Mouse (Mus musculus): ENCODE measurements around the gene Kirrel. TPM values are rescaled to one million over a fixed set of nuclear protein-coding genes. Genes with fewer than 3 reads are reported as not detected.
A peak's percentile ranks its signal among the peaks of the same experiment; 100 is the strongest.

Gene Kirrel
- polyA plus RNA-seq, 1 experiment from 2014 or later, result 17.3 TPM

DNA sequence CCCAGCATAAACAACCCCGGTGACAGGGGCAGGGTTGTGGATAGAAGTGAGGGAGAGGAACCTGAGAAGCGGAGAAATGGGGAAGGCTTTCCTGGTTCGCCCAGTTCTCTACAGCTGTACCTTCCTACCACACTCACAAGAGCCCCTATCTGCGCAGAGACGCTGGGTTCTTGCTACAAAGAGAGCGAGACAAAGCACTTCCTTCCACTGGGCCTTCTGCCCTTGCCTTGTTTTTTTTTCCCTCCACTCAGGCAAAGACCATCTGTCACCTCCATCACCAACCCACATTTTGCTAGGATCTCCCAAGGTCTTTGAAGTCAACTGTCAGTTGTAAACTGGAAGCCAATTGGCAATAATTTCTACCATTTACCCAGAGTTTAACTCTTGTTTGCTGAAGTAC, 80.8 kb downstream of the Kirrel start:
- Histone ChIP-seq H3K36me3 (peaks cover 7% of the 10 kb centered on the region; the same call in 1 of the 2 replicates), H3K27ac (0 out of 2 replicates have a peak overlapping the region, but pooled peaks have one; percentile 12), H3K4me3 (no peak overlapping the region), H3K4me2 (replicated peaks) (no peak overlapping the region), H3K27me3 (no peaks in the 10 kb centered on the region), H3K9me3 (replicated peaks) (no peaks in the 10 kb centered on the region), H3K9ac (no peak overlapping the region), H3K4me1 (peaks cover 17% of the 10 kb centered on the region)
- WGBS, result 64% methylated on average over 6 of the region's 6 CpGs
- ATAC-seq (ENCODE audit: low FRiP score), result no peak

GRCm38 (mm10) chr3:87089694-87090565, 84.6 kb downstream of the Kirrel start:
- peak; percentile 85 for ATAC-seq (ENCODE audit: low FRiP score)
- H3K9me3 ChIP-seq (replicated peaks), result no peaks in the 10 kb centered on the region
- peaks cover 37% of the 10 kb centered on the region for H3K36me3 ChIP-seq
- no peak overlapping the region for H3K4me3 ChIP-seq
- no peak overlapping the region for H3K9ac ChIP-seq
- H3K27me3 ChIP-seq, result no peaks in the 10 kb centered on the region
- H3K27ac ChIP-seq, result 0 out of 2 replicates have a peak overlapping the region, but pooled peaks have one; percentile 18
- H3K4me1 ChIP-seq, result peaks cover 12% of the 10 kb centered on the region; the same call in 1 of the 2 replicates
- no peak overlapping the region for H3K4me2 ChIP-seq (replicated peaks)
- 76% methylated on average over 13 of the region's 13 CpGs for WGBS

DNA sequence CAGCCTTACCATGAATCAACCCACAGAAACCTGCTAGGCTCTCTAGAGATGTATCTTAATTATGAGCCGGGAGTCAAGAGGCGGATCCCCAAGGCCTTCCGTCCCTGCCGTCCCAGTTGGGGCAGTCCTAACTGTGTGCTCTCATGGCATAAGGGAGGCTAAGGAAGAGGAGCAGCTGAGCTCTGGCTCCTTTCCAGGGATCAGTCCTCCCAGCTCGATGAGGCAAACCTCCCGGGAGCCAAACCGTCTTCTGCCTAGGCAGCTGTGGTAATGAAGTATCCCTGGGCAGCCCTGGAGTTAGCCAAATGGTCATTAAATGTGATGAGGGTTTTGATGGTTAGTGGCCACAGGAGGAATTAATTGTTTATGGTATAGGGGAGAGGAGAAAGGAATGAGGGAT, 87.4 kb downstream of the Kirrel start:
- peaks cover 60% of the 10 kb centered on the region for H3K36me3 ChIP-seq
- 64% methylated on average over 7 of the region's 7 CpGs for WGBS
- no peak for ATAC-seq (ENCODE audit: low FRiP score)

GRCm38 (mm10) chr3:87082235-87082634, 92.3 kb downstream of the Kirrel start:
- 72% methylated on average over 3 of the region's 3 CpGs for WGBS
- Histone ChIP-seq H3K27me3 (no peaks in the 10 kb centered on the region), H3K4me2 (replicated peaks) (no peak overlapping the region), H3K4me1 (no peaks in the 10 kb centered on the region; the same call in 1 of the 2 replicates), H3K4me3 (no peak overlapping the region), H3K36me3 (peaks cover 69% of the 10 kb centered on the region), H3K9me3 (replicated peaks) (no peaks in the 10 kb centered on the region), H3K9ac (no peak overlapping the region), H3K27ac (no peak overlapping the region)
- ATAC-seq (ENCODE audit: low FRiP score), result no peak

More for the DNA sequence above, 87.4 kb downstream of the Kirrel start:
- no peaks in the 10 kb centered on the region for H3K27me3 ChIP-seq
- no peak overlapping the region for H3K27ac ChIP-seq
- H3K9ac ChIP-seq, result no peak overlapping the region
- H3K4me2 ChIP-seq (replicated peaks), result no peak overlapping the region
- H3K4me1 ChIP-seq, result peaks cover 2% of the 10 kb centered on the region; the same call in 1 of the 2 replicates
- H3K9me3 ChIP-seq (replicated peaks), result no peaks in the 10 kb centered on the region
- no peak overlapping the region for H3K4me3 ChIP-seq

DNA sequence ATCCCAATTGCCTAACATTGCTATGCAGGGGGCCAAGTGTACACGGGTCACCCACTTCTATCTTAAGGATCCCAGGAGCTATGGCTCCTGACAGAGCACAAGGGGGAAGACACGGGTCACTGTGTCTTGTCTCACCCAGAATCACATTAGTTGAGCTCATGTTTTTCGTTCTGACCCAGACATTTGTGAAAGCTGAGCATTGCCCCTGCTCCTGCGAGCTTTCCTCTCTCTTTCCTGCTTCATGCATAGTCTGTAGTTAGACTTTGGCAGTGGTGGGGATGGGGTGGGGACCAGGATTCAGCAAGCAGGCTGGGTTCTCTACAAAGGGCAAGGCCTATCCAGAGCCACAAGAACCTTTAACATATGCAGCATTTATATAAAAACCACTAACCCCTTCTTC, 94.8 kb downstream of the Kirrel start:
- no peaks in the 10 kb centered on the region for H3K27me3 ChIP-seq
- 88% methylated on average over 4 of the region's 4 CpGs for WGBS
- H3K4me3 ChIP-seq, result no peak overlapping the region
- no peak overlapping the region for H3K27ac ChIP-seq
- H3K36me3 ChIP-seq, result peaks cover 50% of the 10 kb centered on the region
- H3K9ac ChIP-seq, result no peak overlapping the region
- no peaks in the 10 kb centered on the region for H3K4me1 ChIP-seq
- H3K4me2 ChIP-seq (replicated peaks), result no peak overlapping the region
- no peaks in the 10 kb centered on the region for H3K9me3 ChIP-seq (replicated peaks)
- ATAC-seq (ENCODE audit: low FRiP score), result no peak

DNA sequence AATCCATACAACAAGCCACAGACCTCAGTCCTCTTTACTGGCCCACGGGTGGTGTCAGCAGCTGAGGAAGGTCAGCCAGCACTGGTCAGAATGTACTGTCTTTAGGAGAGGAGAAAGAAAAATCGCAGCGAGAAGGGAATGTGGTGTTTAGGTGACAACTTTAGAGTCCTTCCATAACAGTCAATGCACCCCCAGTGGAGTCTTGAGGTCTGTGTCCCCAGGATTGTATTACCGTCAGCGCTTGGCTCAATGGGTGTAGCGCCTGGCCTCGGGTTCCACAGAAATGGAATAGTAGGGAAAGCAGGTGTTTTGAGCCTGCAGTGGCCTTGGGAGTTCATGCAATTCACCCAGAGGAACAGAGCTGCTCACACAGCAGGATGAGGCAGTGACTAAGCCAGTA, 95.2 kb downstream of the Kirrel start:
- no peak overlapping the region for H3K4me3 ChIP-seq
- H3K27me3 ChIP-seq, result no peaks in the 10 kb centered on the region
- no peak overlapping the region for H3K9ac ChIP-seq
- H3K4me1 ChIP-seq, result no peaks in the 10 kb centered on the region
- 90% methylated on average over 7 of the region's 7 CpGs for WGBS
- no peak for ATAC-seq (ENCODE audit: low FRiP score)
- no peak overlapping the region for H3K4me2 ChIP-seq (replicated peaks)
- H3K27ac ChIP-seq, result no peak overlapping the region
- no peaks in the 10 kb centered on the region for H3K9me3 ChIP-seq (replicated peaks)
- peaks cover 46% of the 10 kb centered on the region for H3K36me3 ChIP-seq

DNA sequence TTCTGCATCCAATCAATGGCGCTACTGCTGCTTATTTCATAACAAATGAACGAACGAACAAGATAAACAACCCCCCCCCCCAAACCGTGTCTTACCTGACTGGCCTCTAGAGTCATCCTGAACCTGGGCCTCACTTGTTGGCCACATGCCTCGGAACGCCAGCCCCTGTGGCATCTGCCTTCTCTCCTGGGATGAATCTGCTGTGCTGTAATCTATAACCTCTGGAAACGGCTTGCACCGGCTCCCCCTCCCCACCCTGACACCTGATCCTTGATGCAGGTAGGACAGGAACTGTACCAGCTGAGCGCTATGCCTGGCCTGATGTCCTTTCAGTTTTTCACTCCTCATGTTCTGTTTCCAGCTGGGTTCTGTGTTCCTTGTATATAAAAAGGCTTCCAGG, 96.9 kb downstream of the Kirrel start:
- no peak overlapping the region for H3K9ac ChIP-seq
- H3K4me1 ChIP-seq, result peaks cover 4% of the 10 kb centered on the region; the same call in 1 of the 2 replicates
- H3K27me3 ChIP-seq, result no peaks in the 10 kb centered on the region
- H3K27ac ChIP-seq, result no peak overlapping the region
- peaks cover 30% of the 10 kb centered on the region for H3K36me3 ChIP-seq
- no peak overlapping the region for H3K4me3 ChIP-seq
- no peak for ATAC-seq (ENCODE audit: low FRiP score)
- WGBS, result 70% methylated on average over 9 of the region's 9 CpGs
- no peak overlapping the region for H3K4me2 ChIP-seq (replicated peaks)
- no peaks in the 10 kb centered on the region for H3K9me3 ChIP-seq (replicated peaks)

DNA sequence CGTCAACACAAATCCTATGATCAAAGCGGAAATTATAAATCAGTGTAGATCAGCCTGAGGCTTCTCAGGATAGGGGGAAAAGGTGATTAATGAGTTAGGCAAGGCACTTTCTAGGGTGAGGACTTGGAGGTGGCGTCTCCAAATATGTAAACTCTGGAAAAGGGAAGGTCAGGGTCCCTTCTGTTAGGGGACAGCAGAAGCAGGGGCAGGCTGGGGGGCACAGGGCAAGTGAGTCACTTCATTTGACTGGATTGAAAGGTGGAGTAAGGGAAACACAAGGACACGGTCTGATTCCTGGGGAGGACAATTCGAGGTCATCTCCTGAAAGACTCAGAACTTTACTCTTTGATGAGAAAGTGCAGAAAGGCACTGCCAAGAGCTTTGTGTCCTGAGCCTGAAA, 97.6 kb downstream of the Kirrel start:
- 81% methylated on average over 5 of the region's 5 CpGs for WGBS
- H3K27ac ChIP-seq, result no peak overlapping the region
- H3K4me1 ChIP-seq, result peaks cover 4% of the 10 kb centered on the region; the same call in 1 of the 2 replicates
- H3K9me3 ChIP-seq (replicated peaks), result no peaks in the 10 kb centered on the region
- ATAC-seq (ENCODE audit: low FRiP score), result no peak
- H3K4me2 ChIP-seq (replicated peaks), result no peak overlapping the region
- peaks cover 23% of the 10 kb centered on the region for H3K36me3 ChIP-seq
- H3K4me3 ChIP-seq, result no peak overlapping the region
- H3K27me3 ChIP-seq, result no peaks in the 10 kb centered on the region
- H3K9ac ChIP-seq, result no peak overlapping the region

- Histone ChIP-seq H3K4me1 (peaks cover 4% of the 10 kb centered on the region; the same call in 1 of the 2 replicates), H3K27ac (no peak overlapping the region), H3K9me3 (replicated peaks) (no peaks in the 10 kb centered on the region), H3K4me2 (replicated peaks) (no peak overlapping the region), H3K36me3 (peaks cover 18% of the 10 kb centered on the region), H3K27me3 (no peaks in the 10 kb centered on the region), H3K4me3 (no peak overlapping the region), H3K9ac (no peak overlapping the region)
- ATAC-seq (ENCODE audit: low FRiP score), result no peak
- 84% methylated on average over 7 of the region's 7 CpGs for WGBS
These were observed 98.4 kb downstream of the Kirrel start for GRCm38 (mm10) chr3:87076161-87076560.

GRCm38 (mm10) chr3:87072612-87073515, 101.7 kb downstream of the Kirrel start:
- no peak overlapping the region for H3K9ac ChIP-seq

GRCm38 (mm10) chr3:87072191-87072590, 102.4 kb downstream of the Kirrel start:
- H3K27me3 ChIP-seq, result no peaks in the 10 kb centered on the region
- H3K9ac ChIP-seq, result no peak overlapping the region
- H3K27ac ChIP-seq, result no peak overlapping the region
- WGBS, result 69% methylated on average over 3 of the region's 3 CpGs
- H3K4me2 ChIP-seq (replicated peaks), result no peak overlapping the region
- H3K4me3 ChIP-seq, result no peak overlapping the region
- no peak for ATAC-seq (ENCODE audit: low FRiP score)
- no peaks in the 10 kb centered on the region for H3K9me3 ChIP-seq (replicated peaks)
- H3K4me1 ChIP-seq, result peaks cover 4% of the 10 kb centered on the region; the same call in 1 of the 2 replicates
- no peaks in the 10 kb centered on the region for H3K36me3 ChIP-seq

More at GRCm38 (mm10) chr3:87072612-87073515, 101.7 kb downstream of the Kirrel start:
- Histone ChIP-seq H3K9me3 (replicated peaks) (no peaks in the 10 kb centered on the region), H3K36me3 (no peaks in the 10 kb centered on the region), H3K4me2 (replicated peaks) (no peak overlapping the region), H3K4me1 (peaks cover 4% of the 10 kb centered on the region; the same call in 1 of the 2 replicates), H3K27ac (no peak overlapping the region), H3K4me3 (no peak overlapping the region), H3K27me3 (no peaks in the 10 kb centered on the region)
- ATAC-seq (ENCODE audit: low FRiP score), result no peak
- WGBS, result 45% methylated on average over 13 of the region's 13 CpGs

DNA sequence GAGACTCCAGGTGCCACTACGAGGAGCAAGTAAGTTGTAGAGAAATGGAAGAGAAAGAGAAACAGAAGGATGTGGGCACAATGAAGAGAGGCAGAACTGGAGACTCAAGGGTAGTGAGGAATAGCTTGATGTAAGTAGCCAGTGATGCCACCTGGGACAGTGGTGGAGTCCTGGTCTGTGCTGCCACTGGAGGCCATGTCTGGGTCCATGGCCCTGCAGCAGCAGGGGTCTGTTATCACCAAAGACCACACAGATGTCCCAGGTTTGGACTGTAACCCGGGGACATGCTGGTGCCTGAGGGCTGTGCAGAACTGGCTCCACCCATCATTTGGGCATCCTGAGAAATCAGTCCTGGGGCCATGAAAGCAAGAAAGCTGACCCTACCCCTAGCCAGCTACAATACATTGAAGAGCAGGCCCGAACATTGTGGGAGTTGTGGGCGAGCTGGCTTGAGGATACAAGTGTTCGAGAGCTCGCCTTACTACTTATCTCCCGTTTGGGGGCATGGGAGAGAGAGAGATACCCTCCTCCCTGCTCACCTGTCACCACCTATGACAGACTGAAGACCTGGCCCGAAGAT, 107.1 kb downstream of the Kirrel start:
- no peaks in the 10 kb centered on the region for H3K36me3 ChIP-seq
- no peak overlapping the region for H3K9ac ChIP-seq
- no peak overlapping the region for H3K27ac ChIP-seq
- no peaks in the 10 kb centered on the region for H3K4me1 ChIP-seq
- 88% methylated on average over 8 of the region's 8 CpGs for WGBS
- no peak for ATAC-seq (ENCODE audit: low FRiP score)
- no peak overlapping the region for H3K4me2 ChIP-seq (replicated peaks)
- no peak overlapping the region for H3K4me3 ChIP-seq
- H3K9me3 ChIP-seq (replicated peaks), result no peaks in the 10 kb centered on the region
- no peaks in the 10 kb centered on the region for H3K27me3 ChIP-seq
